Comparison of ENCODE assay signal across 20 mouse cellular contexts in genomic region chrX:134287305-134287704, GRCm38 (mm10). TPM values are rescaled to one million over a fixed set of nuclear protein-coding genes. Genes with fewer than 3 reads are reported as not detected.
DNase-seq lines count a peak whose midpoint lies in the region; ATAC-seq and TF ChIP-seq lines count a peak whose summit lies in the region.
"Had no signal": no experiment of that assay in that cellular context is flagged by ENCODE, and none has a peak within 500 bp of the region (broad histone marks: within the 10 kb centered on the region; RNA-seq: fewer than 3 reads in every experiment).

No protein-coding gene starts in this region.

- H3K9me3 ChIP-seq in G1E (replicated peaks) (no peaks in the 10 kb centered on the region), MEL (replicated peaks; ENCODE audit: insufficient read depth, low read length) (no peaks in the 10 kb centered on the region)
- no peaks in the 10 kb centered on the region for H3K9me3 ChIP-seq in intestine, embryonic 15.5 days

- TF ChIP-seq CTCF in G1E (IDR thresholded peaks at IDR 0.05; ENCODE audit: low read depth, low read length), result no peak
- TF ChIP-seq CTCF in MEL (IDR thresholded peaks at IDR 0.05 in 2 of 3, conservative IDR thresholded peaks at IDR 0.05 in 1 of 3; ENCODE audit: control insufficient read depth in 1 of 3, insufficient read depth in 1 of 3, low read depth in 2 of 3, low read length in 3 of 3, poor library complexity in 1 of 3, severe bottlenecking in 1 of 3), result no peak

- H3K36me3 ChIP-seq in G1E (replicated peaks) (no peaks in the 10 kb centered on the region), MEL (ENCODE audit: control insufficient read depth in 1 of 2, insufficient read depth in 2 of 2, low read length in 2 of 2) (no peaks in the 10 kb centered on the region)
- no peaks in the 10 kb centered on the region for H3K36me3 ChIP-seq in intestine, embryonic 15.5 days

- H3K27ac ChIP-seq in MEL (ENCODE audit: control insufficient read depth, low read depth, low read length), result no peak overlapping the region
- no peak overlapping the region for H3K27ac ChIP-seq in intestine, embryonic 15.5 days

- peak; percentile 30 to 39; a peak in 1 of 4 replicates for TF ChIP-seq EP300 in MEL (IDR thresholded peaks at IDR 0.05; ENCODE audit: low read depth in 1 of 2, low read length in 2 of 2)

- no peak overlapping the region for H3K4me2 ChIP-seq in intestine, embryonic 15.5 days (replicated peaks)

- peaks cover 4% of the 10 kb centered on the region; the same call in 1 of the 2 replicates for H3K4me1 ChIP-seq in G1E (ENCODE audit: insufficient read depth, low read depth, low read length)
- no peaks in the 10 kb centered on the region for H3K4me1 ChIP-seq in MEL (ENCODE audit: control insufficient read depth in 1 of 2, insufficient read depth in 2 of 2, low read length in 2 of 2)
- no peaks in the 10 kb centered on the region for H3K4me1 ChIP-seq in intestine, embryonic 15.5 days (replicated peaks)

- TF ChIP-seq POLR2A in MEL (IDR thresholded peaks at IDR 0.05; ENCODE audit: control insufficient read depth in 1 of 2, insufficient read depth in 1 of 2, low read depth in 1 of 2, low read length in 2 of 2, poor library complexity in 1 of 2), result no peak

- no peak for DNase-seq in G1E (ENCODE audit: low spot score)
- DNase-seq in MEL (ENCODE audit: low read depth, low spot score), result no peak
- no peak for DNase-seq in layer of hippocampus, adult 9-11 months
- DNase-seq: adrenal gland, adult 2 months; adrenal gland, adult 8-10 months; adrenal gland, postnatal 10 days; adrenal gland, postnatal 14 days; adrenal gland, postnatal 25 days; adrenal gland, postnatal 36 days; B cell, adult 2 months; cerebellum, adult 11 months; cerebellum, adult 11-12 months; cerebellum, adult 18-20 months; cerebellum, adult 2 months; cerebellum, adult 8-10 months had no signal

- no peak overlapping the region for H3K9ac ChIP-seq in MEL (ENCODE audit: control insufficient read depth, low read depth, low read length, poor library complexity, severe bottlenecking)
- no peak overlapping the region for H3K9ac ChIP-seq in intestine, embryonic 15.5 days

- H3K79me2 ChIP-seq in MEL (ENCODE audit: control insufficient read depth, insufficient read depth, low read length, poor library complexity), result no peaks in the 10 kb centered on the region

- H3K27me3 ChIP-seq in G1E (ENCODE audit: insufficient read depth, low read length) (no peaks in the 10 kb centered on the region), MEL (ENCODE audit: control insufficient read depth in 1 of 2, insufficient read depth in 2 of 2, low read length in 2 of 2) (no peaks in the 10 kb centered on the region; a peak in 1 of 4 replicates)
- no peaks in the 10 kb centered on the region for H3K27me3 ChIP-seq in intestine, embryonic 15.5 days (replicated peaks)
- H3K27me3 ChIP-seq: CH12.LX had no signal

- WGBS in intestine, embryonic 15.5 days, result 90% methylated on average over 2 of the region's 2 CpGs

- H3K4me3 ChIP-seq in G1E (ENCODE audit: low read depth, low read length), result no peak overlapping the region
- no peak overlapping the region for H3K4me3 ChIP-seq in MEL (ENCODE audit: control insufficient read depth in 1 of 2, insufficient read depth in 1 of 2, low read depth in 2 of 2, low read length in 2 of 2)
- H3K4me3 ChIP-seq in intestine, embryonic 15.5 days (replicated peaks), result no peak overlapping the region

- no peak for TF ChIP-seq RAD21 in MEL (IDR thresholded peaks at IDR 0.05; ENCODE audit: low read depth, low read length)

- ATAC-seq in G1E (ENCODE audit: extremely low read depth, insufficient number of reproducible peaks, low FRiP score, poor library complexity, severe bottlenecking), result 0 out of 2 replicates have a peak, but pooled peaks have one; percentile 22
- ATAC-seq in intestine, embryonic 15.5 days, result no peak
- ATAC-seq: activated CD4-positive, CD25-positive, alpha-beta regulatory T cell, adult 4 months; CD4-positive, CD25-positive, alpha-beta regulatory T cell, adult 4 months; Patski had no signal

TF ChIP-seq in MEL, 35 proteins besides CTCF, POLR2A, EP300 and RAD21:
- TF ChIP-seq GATA1 (IDR thresholded peaks at IDR 0.05; ENCODE audit: low read depth, low read length) (peak; percentile 56), GABPA (IDR thresholded peaks at IDR 0.05; ENCODE audit: low read depth, low read length) (no peak), CHD1 (IDR thresholded peaks at IDR 0.05; ENCODE audit: low read depth, low read length) (no peak), TCF12 (IDR thresholded peaks at IDR 0.05; ENCODE audit: low read depth, low read length) (0 out of 2 replicates have a peak, but pooled peaks have one; percentile 18), ZNF384 (IDR thresholded peaks at IDR 0.05; ENCODE audit: low read depth, low read length) (peak; percentile 67)

RNA-seq across cellular contexts. Expression of gene Tmem35a, which starts 7.7 kb away (rescaled TPM):
- total RNA-seq in G1E (2014; fragmentation: Nextera tagmentation) (not detected in 2 replicates), G1E (2017) (0.06 TPM in 1 of 2 replicates, not detected in the other), MEL (2012; rRNA removed) (not detected in 2 replicates)
- polyA plus RNA-seq in G1E (2012) (not detected in 2 replicates), MEL (2012; ENCODE audit: insufficient read depth in 1 of 2, insufficient read length in 2 of 2, low read depth in 1 of 2, low replicate concordance in 2 of 2, missing spikeins in 1 of 2) (not detected)
- 4.9 and 5.9 TPM in 2 replicates for polyA plus RNA-seq in intestine, embryonic 15.5 days (2015; fragmentation: Nextera tagmentation; extraction: Ambion mirVana)
- total RNA-seq: CH12.LX had no signal
- polyA plus RNA-seq: activated CD4-positive, CD25-positive, alpha-beta regulatory T cell, adult 4 months; Patski had no signal

RNA-seq across cellular contexts. Expression of gene Trmt2b, which starts 10.5 kb away (rescaled TPM):
- total RNA-seq in G1E (2014; fragmentation: Nextera tagmentation) (27.0 and 34.8 TPM in 2 replicates), G1E (2017) (37.5 and 39.2 TPM in 2 replicates), MEL (2012; rRNA removed) (19.2 and 19.8 TPM in 2 replicates)
- polyA plus RNA-seq in G1E (2012) (0.89 and 1.6 TPM in 2 replicates), MEL (2012; ENCODE audit: insufficient read depth in 1 of 2, insufficient read length in 2 of 2, low read depth in 1 of 2, low replicate concordance in 2 of 2, missing spikeins in 1 of 2) (10 to 100 TPM in 1 of 2 experiments, not detected in 1; 36.4 TPM)
- polyA plus RNA-seq in intestine, embryonic 15.5 days (2015; fragmentation: Nextera tagmentation; extraction: Ambion mirVana), result 21.4 and 22.4 TPM in 2 replicates

RNA-seq across cellular contexts. Expression of gene Cenpi, which starts 20.6 kb away (rescaled TPM):
- total RNA-seq in G1E (2014; fragmentation: Nextera tagmentation), result 37.9 and 45.8 TPM in 2 replicates
- 42.6 and 44.7 TPM in 2 replicates for total RNA-seq in G1E (2017)
- polyA plus RNA-seq in G1E (2012), result 0.47 and 0.86 TPM in 2 replicates
- total RNA-seq in MEL (2012; rRNA removed), result 54.7 and 56.3 TPM in 2 replicates
- polyA plus RNA-seq in MEL (2012; ENCODE audit: insufficient read depth in 1 of 2, insufficient read length in 2 of 2, low read depth in 1 of 2, low replicate concordance in 2 of 2, missing spikeins in 1 of 2), result 10 to 100 TPM in 1 of 2 experiments, not detected in 1; 50.8 TPM
- polyA plus RNA-seq in intestine, embryonic 15.5 days (2015; fragmentation: Nextera tagmentation; extraction: Ambion mirVana), result 24.5 and 26.6 TPM in 2 replicates
